Mouse (Mus musculus) forebrain, postnatal 0 days (tissue): ENCODE measurements around the gene Cfap20. TPM values are rescaled to one million over a fixed set of nuclear protein-coding genes. Genes with fewer than 3 reads are reported as not detected.

Experiments
- ATAC-seq: fragments of 200-750 bp; cut with Nextera tagmentation; 2 replicates; pipeline ENCODE4 v1.8.0; 2017; ENCODE audit warnings: mild to moderate bottlenecking, moderate library complexity
- DNase-seq: peaks from one replicate; pipeline ENCODE4 v3.0.0-alpha.2; 2015
- H3K27ac ChIP-seq: fragments of 300-500 bp; sonication (generic); 2 replicates; pipeline ENCODE4 v1.5.1; 2014; ENCODE audit warnings: low read depth, mild to moderate bottlenecking, antibody characterized with exemption, low read length, moderate library complexity, mixed read lengths
- H3K27me3 ChIP-seq: fragments of 300-500 bp; sonication (generic); 2 replicates; pipeline ENCODE4 v1.6.1; 2014; ENCODE audit warnings: mild to moderate bottlenecking, low read length, mixed read lengths; ENCODE audit not compliant: insufficient read depth
- H3K36me3 ChIP-seq: fragments of 300-500 bp; sonication (generic); 2 replicates; pipeline ENCODE4 v1.6.1; 2014; ENCODE audit warnings: mild to moderate bottlenecking, moderate library complexity; ENCODE audit not compliant: insufficient read depth
- H3K4me1 ChIP-seq: fragments of 300-500 bp; sonication (generic); 2 replicates; pipeline ENCODE4 v1.6.1; 2014; ENCODE audit warnings: antibody characterized with exemption; ENCODE audit not compliant: insufficient read depth
- H3K4me2 ChIP-seq: fragments of 300-500 bp; sonication (generic); 2 replicates; pipeline ENCODE4 v1.6.1; 2014; ENCODE audit warnings: low read depth, mild to moderate bottlenecking, moderate library complexity
- H3K4me3 ChIP-seq: fragments of 300-500 bp; sonication (generic); 2 replicates; pipeline ENCODE4 v1.5.1; 2014; ENCODE audit warnings: low read depth, low read length, mixed read lengths
- H3K9ac ChIP-seq: fragments of 300-500 bp; sonication (generic); 2 replicates; pipeline ENCODE4 v1.6.1; 2014; ENCODE audit warnings: mild to moderate bottlenecking
- H3K9me3 ChIP-seq: fragments of 300-500 bp; sonication (generic); 2 replicates; pipeline ENCODE4 v1.6.1; 2016; ENCODE audit warnings: low read length
- CTCF ChIP-seq: sonication (generic); IDR thresholded peaks from 2 replicates; pipeline ENCODE4 v1.5.1; 2016; ENCODE audit warnings: antibody characterized with exemption, control low read depth, low read depth
- WGBS: fragments of 180-500 bp; shearing (Covaris S2); extraction: QIAGEN DNeasy Blood & Tissue Kit; methylation state at CpG from one replicate; pipeline ENCODE4 v1.1.7; 2014; 5-methylcytosine and 5-hydroxymethylcytosine counted together
- polyA plus RNA-seq: library from polyadenylated mRNA; unstranded; fragments of >200 nt; fragmentation: Nextera tagmentation; extraction: Ambion mirVana; gene quantifications from 2 replicates; pipeline ENCODE4 v1.2.1, GENCODE M21; 2015
- total RNA-seq: library from RNA; depleted of rRNA; stranded (reverse); fragments of >200 nt; gene quantifications from 2 replicates; pipeline ENCODE4 v1.2.3, GENCODE M21; 2014

Gene Cfap20
- total and polyA plus RNA-seq, 2 experiments from 2014 or later = 88.8 to 125 TPM

GRCm38 (mm10) chr8:95395186-95395918 lies 39.3 kb downstream of the Cfap20 start:
- Histone ChIP-seq H3K36me3 (no peaks in the 10 kb centered on the region), H3K27me3 (no peaks in the 10 kb centered on the region), H3K4me3 (no peak overlapping the region), H3K9ac (no peak overlapping the region), H3K9me3 (no peaks in the 10 kb centered on the region), H3K4me1 (no peaks in the 10 kb centered on the region), H3K4me2 (no peak overlapping the region), H3K27ac (no peak overlapping the region)
- ATAC-seq (no peak), DNase-seq (no peak)
- WGBS = 54% methylated on average over 8 of the region's 8 CpGs
- no peak for TF ChIP-seq CTCF

DNA sequence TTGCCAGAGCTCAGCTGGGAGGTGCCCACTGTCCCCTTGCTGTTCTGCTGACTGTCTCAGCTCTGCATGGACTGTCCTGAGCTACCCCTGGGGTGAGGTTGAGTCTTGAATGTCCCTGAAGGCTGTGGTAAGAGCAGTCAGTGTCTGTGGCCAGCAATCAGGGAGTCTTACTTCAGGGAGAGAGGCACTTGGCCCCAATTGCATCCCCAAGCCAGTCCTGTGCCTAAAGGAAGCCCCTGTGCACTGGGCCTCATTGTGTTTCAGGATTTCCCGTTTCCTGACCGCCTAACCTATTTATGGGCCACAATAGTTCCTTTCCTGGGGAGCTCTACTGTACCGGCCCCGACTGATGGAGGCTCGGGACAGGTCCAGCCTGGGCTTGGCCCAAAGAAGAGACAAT lies 42.1 kb downstream of the Cfap20 start:
- H3K4me1 ChIP-seq = no peaks in the 10 kb centered on the region
- no peak overlapping the region for H3K9ac ChIP-seq
- no peak for TF ChIP-seq CTCF
- no peaks in the 10 kb centered on the region for H3K27me3 ChIP-seq
- ATAC-seq (no peak), DNase-seq (no peak)
- no peak overlapping the region for H3K4me3 ChIP-seq
- H3K9me3 ChIP-seq = no peaks in the 10 kb centered on the region
- H3K4me2 ChIP-seq = no peak overlapping the region
- WGBS = 65% methylated on average over 5 of the region's 5 CpGs
- no peaks in the 10 kb centered on the region for H3K36me3 ChIP-seq
- no peak overlapping the region for H3K27ac ChIP-seq

- TF ChIP-seq CTCF = no peak
- Histone ChIP-seq H3K4me1 (no peaks in the 10 kb centered on the region), H3K27me3 (no peaks in the 10 kb centered on the region), H3K4me2 (no peak overlapping the region), H3K9me3 (no peaks in the 10 kb centered on the region), H3K4me3 (no peak overlapping the region), H3K36me3 (no peaks in the 10 kb centered on the region), H3K9ac (no peak overlapping the region), H3K27ac (no peak overlapping the region)
- WGBS = 78% methylated on average over 7 of the region's 7 CpGs
- ATAC-seq (no peak), DNase-seq (no peak)
Measured at GRCm38 (mm10) chr8:95391101-95391500, 43.6 kb downstream of the Cfap20 start.

- 72% methylated on average over 4 of the region's 4 CpGs for WGBS
- ATAC-seq = no peak
Measured at GRCm38 (mm10) chr8:95390312-95390711, 44.4 kb downstream of the Cfap20 start.

GRCm38 (mm10) chr8:95387936-95388335 lies 46.7 kb downstream of the Cfap20 start:
- H3K36me3 ChIP-seq = no peaks in the 10 kb centered on the region
- DNase-seq (no peak), ATAC-seq (no peak)
- H3K4me2 ChIP-seq = no peak overlapping the region
- peaks cover 3% of the 10 kb centered on the region; the same call in 1 of the 2 replicates for H3K9me3 ChIP-seq
- no peak overlapping the region for H3K9ac ChIP-seq
- H3K4me1 ChIP-seq = no peaks in the 10 kb centered on the region
- 66% methylated on average over 7 of the region's 7 CpGs for WGBS
- H3K27me3 ChIP-seq = no peaks in the 10 kb centered on the region
- TF ChIP-seq CTCF = no peak
- no peak overlapping the region for H3K27ac ChIP-seq
- no peak overlapping the region for H3K4me3 ChIP-seq

More at GRCm38 (mm10) chr8:95390312-95390711, 44.4 kb downstream of the Cfap20 start:
- no peak for TF ChIP-seq CTCF
- H3K27me3 ChIP-seq = no peaks in the 10 kb centered on the region
- DNase-seq = no peak
- no peaks in the 10 kb centered on the region for H3K4me1 ChIP-seq
- H3K9me3 ChIP-seq = peaks cover 1% of the 10 kb centered on the region; the same call in 1 of the 2 replicates
- H3K27ac ChIP-seq = no peak overlapping the region
- no peak overlapping the region for H3K9ac ChIP-seq
- no peak overlapping the region for H3K4me2 ChIP-seq
- H3K4me3 ChIP-seq = no peak overlapping the region
- H3K36me3 ChIP-seq = no peaks in the 10 kb centered on the region

DNA sequence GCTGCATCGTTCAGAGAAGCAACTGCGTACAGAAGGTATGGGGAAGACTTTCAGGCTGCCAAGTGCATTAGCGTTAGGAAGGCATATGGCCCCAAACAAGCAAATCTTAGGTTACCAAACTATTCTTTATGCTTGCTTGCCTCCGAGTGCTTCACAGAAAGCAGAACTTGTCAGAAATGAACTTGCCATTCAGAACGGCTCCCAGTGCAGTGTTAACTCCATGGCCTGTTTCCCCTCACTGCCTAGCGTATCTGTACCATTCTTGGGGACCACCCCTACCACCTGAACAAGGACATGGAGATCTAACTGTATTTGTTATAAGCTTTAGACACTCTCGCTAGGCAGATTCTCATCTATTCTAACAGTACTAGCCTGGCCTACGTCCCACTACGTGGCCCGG lies 47.4 kb downstream of the Cfap20 start:
- DNase-seq = no peak
- Histone ChIP-seq H3K9me3 (peaks cover 3% of the 10 kb centered on the region; the same call in 1 of the 2 replicates), H3K9ac (no peak overlapping the region), H3K36me3 (no peaks in the 10 kb centered on the region), H3K27me3 (no peaks in the 10 kb centered on the region), H3K4me1 (no peaks in the 10 kb centered on the region), H3K4me2 (no peak overlapping the region), H3K4me3 (no peak overlapping the region), H3K27ac (no peak overlapping the region)
- ATAC-seq = no peak
- TF ChIP-seq CTCF = no peak
- 86% methylated on average over 10 of the region's 10 CpGs for WGBS

DNA sequence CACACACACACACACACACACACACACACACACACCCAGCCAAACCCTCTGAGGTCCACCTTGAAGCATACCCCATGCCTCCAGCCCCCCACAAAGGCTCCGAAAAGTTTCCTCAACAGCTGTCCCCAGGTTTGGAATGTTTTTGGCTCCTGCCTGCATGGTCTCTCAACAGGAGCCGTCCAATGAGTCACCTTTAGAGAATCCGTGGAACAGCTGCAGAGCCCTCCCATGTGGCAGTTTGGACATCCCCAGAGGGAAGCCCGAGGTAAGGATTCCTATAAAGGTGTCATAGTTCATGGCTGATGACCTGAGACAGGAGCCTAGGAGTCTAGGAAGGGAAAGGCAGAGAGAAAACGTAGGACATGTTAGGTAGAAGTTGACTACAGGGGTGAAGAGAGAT lies 48.6 kb downstream of the Cfap20 start:
- no peak for ATAC-seq

More for the DNA sequence above, 48.6 kb downstream of the Cfap20 start:
- no peak for DNase-seq
- Histone ChIP-seq H3K4me1 (no peaks in the 10 kb centered on the region), H3K4me2 (no peak overlapping the region), H3K27ac (no peak overlapping the region), H3K9me3 (peaks cover 3% of the 10 kb centered on the region; the same call in 1 of the 2 replicates), H3K36me3 (no peaks in the 10 kb centered on the region), H3K27me3 (no peaks in the 10 kb centered on the region), H3K9ac (no peak overlapping the region), H3K4me3 (no peak overlapping the region)
- TF ChIP-seq CTCF = no peak
- 83% methylated on average over 5 of the region's 5 CpGs for WGBS
